Mouse (Mus musculus): ENCODE measurements at regions not wholly inside any gene's neighbourhood (a gene's known extent, or its start where the extent isn't known, plus 50 kb on each side); places are given as distances from the start of the nearest gene placed in this dataset.
A peak's percentile ranks its signal among the peaks of the same experiment; 100 is the strongest.

- no peak for DNase-seq (ENCODE audit: low read depth, low spot score)
These were observed 74.4 kb upstream of the Brinp3 start for GRCm38 (mm10) chr1:146420174-146420573.

GRCm38 (mm10) chr1:146426848-146427247 is 67.7 kb upstream of the Brinp3 start:
- DNase-seq (ENCODE audit: low read depth, low spot score) = peak; percentile 96

GRCm38 (mm10) chr1:146442576-146442975 is 52.0 kb upstream of the Brinp3 start:
- no peak for DNase-seq (ENCODE audit: low read depth, low spot score)

Data from ES-CJ7 (cell line).